Mouse (Mus musculus) C2C12 (cell line): ENCODE data around the gene Corin. TPM values are rescaled to one million over a fixed set of nuclear protein-coding genes. Genes with fewer than 3 reads are reported as not detected.

Experiments
- H3K27me3 ChIP-seq: one replicate; pipeline ENCODE4 v1.6.1; 2011; ENCODE audit not compliant: control insufficient read depth, insufficient read depth, insufficient read length
- H3K36me3 ChIP-seq: one replicate; pipeline ENCODE4 v1.6.1; 2011; ENCODE audit not compliant: control insufficient read depth, insufficient read depth
- H3K4me3 ChIP-seq: one replicate; pipeline ENCODE4 v1.5.1; 2011; ENCODE audit warnings: mild to moderate bottlenecking, control low read depth; ENCODE audit not compliant: poor library complexity, insufficient read depth, severe bottlenecking
- H3K79me2 ChIP-seq: one replicate; pipeline ENCODE4 v1.6.1; 2011; ENCODE audit not compliant: control insufficient read depth, insufficient read depth
- H3K79me3 ChIP-seq: one replicate; pipeline ENCODE4 v1.6.1; 2011; ENCODE audit warnings: low read depth, control low read depth
- H3ac ChIP-seq: one replicate; pipeline ENCODE3; 2011; ENCODE audit warnings: low read depth; ENCODE audit not compliant: control insufficient read depth, insufficient read length
- CEBPB ChIP-seq: IDR thresholded peaks from one replicate; pipeline ENCODE4 v1.6.1; 2011; ENCODE audit warnings: low read depth, mild to moderate bottlenecking, control low read depth, moderate library complexity
- CTCF ChIP-seq: IDR thresholded peaks from one replicate; pipeline ENCODE4 v1.5.1; 2011; ENCODE audit not compliant: control insufficient read depth, insufficient read depth, insufficient read length
- FOSL1 ChIP-seq: IDR thresholded peaks from one replicate; pipeline ENCODE4 v1.8.0; 2011; ENCODE audit warnings: mild to moderate bottlenecking, low read length; ENCODE audit not compliant: poor library complexity, insufficient read depth, severe bottlenecking
- MAX ChIP-seq: IDR thresholded peaks from one replicate; pipeline ENCODE4 v1.6.1; 2011; ENCODE audit warnings: mild to moderate bottlenecking, control low read depth
- MYOD1 ChIP-seq: IDR thresholded peaks from one replicate; pipeline ENCODE4 v1.6.1; 2011; ENCODE audit warnings: low read depth; ENCODE audit not compliant: control insufficient read depth, insufficient read length
- MYOG ChIP-seq: IDR thresholded peaks from one replicate; pipeline ENCODE4 v1.6.1; 2011; ENCODE audit not compliant: control insufficient read depth, insufficient read length; ENCODE audit errors: extremely low read depth
- USF1 ChIP-seq: IDR thresholded peaks from one replicate; pipeline ENCODE4 v1.6.1; 2011; ENCODE audit warnings: low read depth, mild to moderate bottlenecking, control low read depth, moderate library complexity
- polyA plus RNA-seq: library from polyadenylated mRNA; unstranded; fragments of >200 nt; fragmentation: generic; extraction: Trizol; gene quantifications from one replicate; pipeline ENCODE4 v1.2.1, GENCODE M21; 2012; ENCODE audit warnings: missing spikeins

Gene Corin
- polyA plus RNA-seq, 1 experiment: 0.02 TPM

DNA sequence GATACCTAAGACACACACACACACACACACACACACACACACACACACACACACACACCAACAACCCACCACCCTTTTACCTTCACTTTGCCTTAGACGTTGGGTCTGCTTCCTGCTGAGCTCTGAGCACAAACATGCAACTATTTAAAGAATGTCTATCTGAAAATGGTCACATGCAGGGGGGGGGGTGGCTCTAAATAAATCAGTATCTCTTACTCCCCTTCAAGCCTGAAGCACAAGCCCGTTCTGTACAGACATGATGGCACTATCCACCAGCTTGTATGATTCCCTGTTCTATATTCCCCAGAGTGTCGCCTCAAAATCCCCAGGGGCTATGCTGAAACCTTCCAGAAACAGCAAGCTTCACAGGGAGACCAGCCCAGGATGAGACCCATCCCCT is 2.5 kb downstream of the Corin start:
- peaks cover 23% of the 10 kb centered on the region for H3K27me3 ChIP-seq
- H3K4me3 ChIP-seq: no peak overlapping the region
- H3K79me2 ChIP-seq: no peaks in the 10 kb centered on the region
- H3K79me3 ChIP-seq: no peaks in the 10 kb centered on the region
- H3ac ChIP-seq: no peak overlapping the region
- H3K36me3 ChIP-seq: no peaks in the 10 kb centered on the region
- TF ChIP-seq USF1: no peak
- no peak for TF ChIP-seq MYOG
- no peak for TF ChIP-seq CTCF
- TF ChIP-seq MYOD1: no peak
- TF ChIP-seq FOSL1: no peak
- no peak for TF ChIP-seq MAX
- no peak for TF ChIP-seq CEBPB

DNA sequence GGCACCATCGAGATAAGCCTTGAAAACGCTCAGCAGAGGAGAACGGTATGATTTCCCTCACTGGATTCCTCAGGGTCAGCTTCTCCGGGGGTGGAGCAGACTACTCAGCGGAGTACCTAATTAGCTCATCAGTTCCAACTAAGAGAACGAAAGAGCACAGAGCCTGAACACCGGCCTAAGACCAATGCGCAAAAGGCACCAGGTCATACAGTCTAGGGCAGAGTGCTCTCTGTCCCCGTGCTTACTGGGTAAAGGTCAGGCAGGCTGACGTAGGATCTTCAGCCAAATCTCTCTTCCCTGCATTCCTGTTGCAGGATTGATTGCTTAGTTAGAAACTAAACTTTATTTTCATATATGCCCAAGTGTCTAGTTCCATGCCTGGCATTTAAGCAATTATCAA is 6.0 kb downstream of the Corin start:
- H3K4me3 ChIP-seq: no peak overlapping the region
- H3K79me2 ChIP-seq: no peaks in the 10 kb centered on the region
- H3K36me3 ChIP-seq: no peaks in the 10 kb centered on the region
- no peak overlapping the region for H3ac ChIP-seq
- H3K79me3 ChIP-seq: no peaks in the 10 kb centered on the region
- TF ChIP-seq CTCF (no peak), USF1 (no peak)
- peaks cover 9% of the 10 kb centered on the region for H3K27me3 ChIP-seq

DNA sequence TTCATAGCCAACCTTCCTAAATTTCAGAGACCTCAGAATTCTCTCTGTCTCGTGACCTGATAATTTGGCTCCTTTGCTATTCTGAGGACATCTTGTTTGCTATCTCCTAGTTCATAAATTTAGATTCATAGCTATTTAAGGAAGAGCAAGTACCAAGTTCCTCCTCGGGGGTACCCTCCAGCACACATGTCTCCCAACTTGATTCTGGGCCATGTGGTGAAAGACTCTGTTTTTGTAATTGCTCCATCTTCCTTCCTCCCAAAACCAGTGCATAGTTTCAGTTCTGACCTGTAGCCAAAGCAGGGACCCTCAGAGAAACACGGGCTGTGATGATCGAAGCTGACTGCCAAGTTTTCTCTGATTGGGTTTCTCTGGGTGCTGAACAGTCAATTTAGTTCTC is 7.5 kb downstream of the Corin start:
- Histone ChIP-seq H3K27me3 (no peaks in the 10 kb centered on the region), H3ac (no peak overlapping the region), H3K79me2 (no peaks in the 10 kb centered on the region), H3K4me3 (no peak overlapping the region), H3K79me3 (no peaks in the 10 kb centered on the region), H3K36me3 (no peaks in the 10 kb centered on the region)
- no peak for TF ChIP-seq USF1
- no peak for TF ChIP-seq MYOG
- TF ChIP-seq FOSL1: no peak
- TF ChIP-seq MAX: no peak
- TF ChIP-seq MYOD1: no peak
- TF ChIP-seq CTCF: no peak
- TF ChIP-seq CEBPB: no peak

DNA sequence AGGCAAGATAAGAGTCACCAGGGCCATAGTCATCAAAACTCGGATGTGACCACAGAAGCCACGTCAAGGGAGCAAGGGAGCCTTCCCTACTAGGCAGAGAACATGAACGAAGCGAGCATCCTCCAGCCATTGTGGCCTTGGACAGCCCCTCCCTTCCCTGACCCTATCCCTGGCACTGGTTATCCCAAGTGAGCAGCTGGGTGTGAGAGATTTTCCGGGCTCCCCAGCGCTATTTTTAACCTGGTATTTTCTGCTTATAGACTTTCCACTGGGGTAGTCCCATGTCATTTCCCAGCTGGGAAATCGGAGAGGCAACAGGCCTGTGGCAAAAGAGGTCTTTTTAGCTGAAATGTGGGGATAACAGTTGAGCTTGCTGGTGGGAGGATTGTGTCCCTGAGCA is 10.4 kb downstream of the Corin start:
- no peaks in the 10 kb centered on the region for H3K36me3 ChIP-seq
- no peak overlapping the region for H3K4me3 ChIP-seq
- H3K27me3 ChIP-seq: no peaks in the 10 kb centered on the region
- no peaks in the 10 kb centered on the region for H3K79me3 ChIP-seq
- H3K79me2 ChIP-seq: no peaks in the 10 kb centered on the region
- TF ChIP-seq MYOD1 (no peak), CEBPB (no peak), CTCF (no peak), FOSL1 (no peak)
- H3ac ChIP-seq: no peak overlapping the region

DNA sequence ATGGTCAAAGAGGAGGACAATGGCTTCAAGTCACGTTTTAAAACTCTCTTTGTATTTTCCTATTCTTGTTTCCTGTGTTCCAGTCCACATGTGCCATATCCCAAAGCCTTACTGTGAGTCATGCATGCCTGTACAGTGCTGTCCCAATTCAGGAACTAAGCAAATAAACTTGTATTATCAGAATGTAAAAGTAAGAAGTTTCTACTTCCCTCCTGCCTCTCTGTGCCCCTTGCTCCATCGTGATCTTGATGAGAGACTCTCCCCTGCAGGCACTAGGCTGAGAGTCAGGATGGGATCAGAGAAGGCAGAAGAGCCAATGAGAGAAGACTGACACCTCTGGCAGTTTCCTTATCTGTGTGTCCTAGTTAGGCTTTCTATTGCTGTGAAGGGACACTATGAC is 13.0 kb downstream of the Corin start:
- no peaks in the 10 kb centered on the region for H3K36me3 ChIP-seq
- no peak for TF ChIP-seq CTCF
- TF ChIP-seq CEBPB: no peak
- no peak for TF ChIP-seq USF1
- no peak for TF ChIP-seq MYOD1
- TF ChIP-seq FOSL1: no peak
- TF ChIP-seq MYOG: no peak
- no peak for TF ChIP-seq MAX
- no peaks in the 10 kb centered on the region for H3K79me3 ChIP-seq
- no peak overlapping the region for H3ac ChIP-seq
- no peaks in the 10 kb centered on the region for H3K27me3 ChIP-seq
- H3K79me2 ChIP-seq: no peaks in the 10 kb centered on the region
- H3K4me3 ChIP-seq: no peak overlapping the region

DNA sequence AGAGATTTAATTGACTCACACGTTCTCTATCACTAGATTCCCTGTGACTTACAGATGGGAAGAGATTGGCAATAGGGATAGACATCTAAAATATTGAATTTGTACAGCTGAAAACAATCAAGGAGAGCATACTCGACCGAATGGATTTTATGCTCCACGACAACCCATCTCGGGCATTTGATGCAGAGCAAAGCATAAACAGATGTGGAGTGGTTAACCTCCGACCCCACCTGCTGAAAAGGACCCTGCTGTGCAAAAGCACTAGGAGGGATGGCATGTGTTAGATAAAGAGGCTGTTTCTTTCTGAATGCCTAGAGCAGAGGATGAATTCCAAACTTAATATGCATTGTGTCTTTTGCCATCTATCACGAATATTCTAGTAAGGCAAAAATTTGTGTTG is 23.8 kb downstream of the Corin start:
- H3K79me2 ChIP-seq: no peaks in the 10 kb centered on the region
- H3K27me3 ChIP-seq: no peaks in the 10 kb centered on the region
- H3K79me3 ChIP-seq: no peaks in the 10 kb centered on the region
- TF ChIP-seq USF1: no peak
- no peak for TF ChIP-seq CEBPB
- no peak for TF ChIP-seq MYOD1
- no peak for TF ChIP-seq FOSL1
- no peak for TF ChIP-seq MAX
- no peak for TF ChIP-seq CTCF
- TF ChIP-seq MYOG: no peak
- no peak overlapping the region for H3K4me3 ChIP-seq
- H3ac ChIP-seq: no peak overlapping the region
- no peaks in the 10 kb centered on the region for H3K36me3 ChIP-seq
